Mouse (Mus musculus): ENCODE results near the gene Rps27. TPM values are rescaled to one million over a fixed set of nuclear protein-coding genes. Genes with fewer than 3 reads are reported as not detected.

Gene Rps27
- total and polyA plus RNA-seq, 3 experiments, result 2,476 to 6,504 TPM; not detected in 1

DNA sequence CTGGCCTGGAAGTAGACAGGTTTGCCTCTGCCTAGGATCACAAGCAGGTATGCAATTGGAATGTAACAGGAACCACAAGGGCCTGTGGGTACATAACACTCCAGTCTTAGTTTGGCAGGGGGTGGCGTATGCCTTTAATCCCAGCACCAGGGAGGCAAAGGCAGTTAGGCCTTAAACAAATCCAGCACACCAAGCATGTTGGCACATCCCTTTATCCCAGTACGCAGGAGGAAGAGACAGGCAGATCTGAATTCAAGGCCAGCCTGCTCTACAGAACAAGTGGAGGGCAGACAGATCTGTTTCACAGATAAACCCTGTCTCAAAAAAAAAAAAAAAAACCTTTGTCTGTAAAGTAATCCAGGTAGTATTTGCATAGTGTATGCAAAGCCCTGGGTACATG, 4.8 kb downstream of the Rps27 start:
- Histone ChIP-seq H3K4me3 (ENCODE audit: control insufficient read depth in 1 of 2, insufficient read depth in 1 of 2, low read depth in 2 of 2, low read length in 2 of 2) (no peak overlapping the region), H3K27me3 (ENCODE audit: control insufficient read depth in 1 of 2, insufficient read depth in 2 of 2, low read length in 2 of 2) (no peaks in the 10 kb centered on the region), H3K79me2 (ENCODE audit: control insufficient read depth, insufficient read depth, low read length, poor library complexity) (peaks cover 20% of the 10 kb centered on the region), H3K36me3 (ENCODE audit: control insufficient read depth in 1 of 2, insufficient read depth in 2 of 2, low read length in 2 of 2) (peaks cover 18 to 25% of the 10 kb centered on the region in 2 experiments), H3K27ac (ENCODE audit: control insufficient read depth, low read depth, low read length) (no peak overlapping the region), H3K9me3 (replicated peaks; ENCODE audit: insufficient read depth, low read length) (no peaks in the 10 kb centered on the region), H3K4me1 (ENCODE audit: control insufficient read depth in 1 of 2, insufficient read depth in 2 of 2, low read length in 2 of 2) (peaks cover 7 to 13% of the 10 kb centered on the region in 2 experiments; a peak in 3 of 4 replicates), H3K9ac (ENCODE audit: control insufficient read depth, low read depth, low read length, poor library complexity, severe bottlenecking) (no peak overlapping the region)
- TF ChIP-seq USF1 (IDR thresholded peaks at IDR 0.05; ENCODE audit: low read depth, low read length), result no peak
- TF ChIP-seq POLR2AphosphoS2 (IDR thresholded peaks at IDR 0.05; ENCODE audit: low read length), result peak; percentile 74; the same call in 1 of the 2 replicates
- peak; percentile 84 for TF ChIP-seq ZNF384 (IDR thresholded peaks at IDR 0.05; ENCODE audit: low read depth, low read length)
- DNase-seq (ENCODE audit: low read depth, low spot score), result peak; percentile 53

DNA sequence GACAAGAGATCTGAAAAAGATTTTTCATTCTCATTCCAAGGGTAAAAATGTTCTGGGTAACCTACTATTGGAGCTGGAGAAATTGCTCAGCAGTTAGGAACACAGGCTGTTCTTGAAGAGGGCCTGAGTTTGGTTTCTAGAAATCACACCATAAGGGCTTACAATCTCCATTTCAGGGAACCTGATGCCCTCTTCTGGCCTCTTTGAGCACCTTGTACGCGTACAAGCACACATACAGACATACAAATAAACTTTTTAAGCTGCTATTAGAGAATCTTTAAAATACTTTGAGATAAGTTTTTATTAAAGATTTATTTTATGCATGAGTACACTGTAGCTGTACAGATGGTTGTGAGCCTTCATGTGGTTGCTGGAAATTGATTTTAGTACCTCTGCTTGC, 8.9 kb downstream of the Rps27 start:
- no peaks in the 10 kb centered on the region for H3K27me3 ChIP-seq (ENCODE audit: control insufficient read depth in 1 of 2, insufficient read depth in 2 of 2, low read length in 2 of 2)
- H3K4me1 ChIP-seq (ENCODE audit: control insufficient read depth in 1 of 2, insufficient read depth in 2 of 2, low read length in 2 of 2), result no peaks in the 10 kb centered on the region
- H3K36me3 ChIP-seq (ENCODE audit: control insufficient read depth in 1 of 2, insufficient read depth in 2 of 2, low read length in 2 of 2), result peaks cover 0 to 2% of the 10 kb centered on the region in 2 experiments; a peak in 1 of 4 replicates
- H3K9ac ChIP-seq (ENCODE audit: control insufficient read depth, low read depth, low read length, poor library complexity, severe bottlenecking), result no peak overlapping the region
- TF ChIP-seq MXI1 (IDR thresholded peaks at IDR 0.05; ENCODE audit: low read depth, low read length) (no peak), CTCF (IDR thresholded peaks at IDR 0.05 in 2 of 3, conservative IDR thresholded peaks at IDR 0.05 in 1 of 3; ENCODE audit: control insufficient read depth in 1 of 3, insufficient read depth in 1 of 3, low read depth in 2 of 3, low read length in 3 of 3, poor library complexity in 1 of 3, severe bottlenecking in 1 of 3) (peak in 2 of 3 experiments; percentile 19 to 23; a peak in 1 of 6 replicates), RAD21 (IDR thresholded peaks at IDR 0.05; ENCODE audit: low read depth, low read length) (peak; percentile 23), USF1 (IDR thresholded peaks at IDR 0.05; ENCODE audit: low read depth, low read length) (no peak)
- no peaks in the 10 kb centered on the region for H3K79me2 ChIP-seq (ENCODE audit: control insufficient read depth, insufficient read depth, low read length, poor library complexity)
- H3K4me3 ChIP-seq (ENCODE audit: control insufficient read depth in 1 of 2, insufficient read depth in 1 of 2, low read depth in 2 of 2, low read length in 2 of 2), result no peak overlapping the region
- no peaks in the 10 kb centered on the region for H3K9me3 ChIP-seq (replicated peaks; ENCODE audit: insufficient read depth, low read length)
- peak; percentile 30 for DNase-seq (ENCODE audit: low read depth, low spot score)
- no peak overlapping the region for H3K27ac ChIP-seq (ENCODE audit: control insufficient read depth, low read depth, low read length)

GRCm38 (mm10) chr3:90203619-90204018, 9.8 kb downstream of the Rps27 start:
- Histone ChIP-seq H3K79me2 (ENCODE audit: control insufficient read depth, insufficient read depth, low read length, poor library complexity) (no peaks in the 10 kb centered on the region), H3K4me1 (ENCODE audit: control insufficient read depth in 1 of 2, insufficient read depth in 2 of 2, low read length in 2 of 2) (no peaks in the 10 kb centered on the region), H3K9me3 (replicated peaks; ENCODE audit: insufficient read depth, low read length) (no peaks in the 10 kb centered on the region), H3K9ac (ENCODE audit: control insufficient read depth, low read depth, low read length, poor library complexity, severe bottlenecking) (no peak overlapping the region), H3K4me3 (ENCODE audit: control insufficient read depth in 1 of 2, insufficient read depth in 1 of 2, low read depth in 2 of 2, low read length in 2 of 2) (no peak overlapping the region), H3K27me3 (ENCODE audit: control insufficient read depth in 1 of 2, insufficient read depth in 2 of 2, low read length in 2 of 2) (no peaks in the 10 kb centered on the region), H3K36me3 (ENCODE audit: control insufficient read depth in 1 of 2, insufficient read depth in 2 of 2, low read length in 2 of 2) (no peaks in the 10 kb centered on the region), H3K27ac (ENCODE audit: control insufficient read depth, low read depth, low read length) (no peak overlapping the region)
- no peak for DNase-seq (ENCODE audit: low read depth, low spot score)
- TF ChIP-seq ZMIZ1 (IDR thresholded peaks at IDR 0.05; ENCODE audit: low read depth, low read length) (no peak), GABPA (IDR thresholded peaks at IDR 0.05; ENCODE audit: low read depth, low read length) (no peak), UBTF (IDR thresholded peaks at IDR 0.05; ENCODE audit: borderline replicate concordance, insufficient read depth, low read depth, low read length) (no peak), NELFE (IDR thresholded peaks at IDR 0.05; ENCODE audit: low read depth, low read length) (no peak), TBP (IDR thresholded peaks at IDR 0.05; ENCODE audit: low read depth, low read length) (no peak), RCOR1 (IDR thresholded peaks at IDR 0.05; ENCODE audit: low read depth, low read length) (no peak), MXI1 (IDR thresholded peaks at IDR 0.05; ENCODE audit: low read depth, low read length) (no peak)

Measured in MEL (cell line).